Mouse (Mus musculus) layer of hippocampus, adult 18-20 months (tissue): ENCODE measurements around the gene Mn1. TPM values are rescaled to one million over a fixed set of nuclear protein-coding genes. Genes with fewer than 3 reads are reported as not detected.

Experiments used
- DNase-seq, 2 experiments: peaks; one replicate each; pipeline ENCODE4 v3.0.0; 2022; ENCODE audit warnings: low spot score in 2 of 2
- long read RNA-seq: library from polyadenylated mRNA; stranded (forward); transcript quantifications from one replicate; pipeline ENCODE4 v2.0.0, GENCODE M21; 2021
- total RNA-seq, 2 experiments: library from RNA; stranded (reverse); gene quantifications; 2 replicates each; pipeline ENCODE4 v1.2.3; 2021

The Mn1 gene
- total RNA-seq = 10 to 100 TPM; 39.1 to 41.8 TPM
- long read RNA-seq, full-length matches to known transcripts = 9 of 13 reads
- long read RNA-seq, partial matches to known transcripts = 0 of 13 reads
- long read RNA-seq, other reads (novel, unspliced or antisense) = 4 of 13 reads

GRCm38 (mm10) chr5:111416591-111417374 lies at the start of gene Mn1:
Gene Mn1 (plus strand): TSS chr5:111417362.
- peak; percentile 83 to 93 for DNase-seq

- no peak for DNase-seq
Observed at GRCm38 (mm10) chr5:111367937-111368517, 49.1 kb upstream of the Mn1 start.

GRCm38 (mm10) chr5:111368576-111368975 lies 48.6 kb upstream of the Mn1 start:
- DNase-seq = no peak

GRCm38 (mm10) chr5:111375616-111376015 lies 41.5 kb upstream of the Mn1 start:
- no peak for DNase-seq

- DNase-seq = peak in 1 of 2 experiments; percentile 37
Observed at GRCm38 (mm10) chr5:111376276-111377020, 40.7 kb upstream of the Mn1 start.

GRCm38 (mm10) chr5:111378126-111378993 lies 38.8 kb upstream of the Mn1 start:
- DNase-seq = no peak

GRCm38 (mm10) chr5:111383335-111383734 lies 33.8 kb upstream of the Mn1 start:
- DNase-seq = no peak

GRCm38 (mm10) chr5:111390911-111391310 lies 26.3 kb upstream of the Mn1 start:
- no peak for DNase-seq

GRCm38 (mm10) chr5:111391485-111391884 lies 25.7 kb upstream of the Mn1 start:
- no peak for DNase-seq

- no peak for DNase-seq
Observed at GRCm38 (mm10) chr5:111393346-111394197, 23.6 kb upstream of the Mn1 start.

GRCm38 (mm10) chr5:111394198-111395053 lies 22.7 kb upstream of the Mn1 start:
- DNase-seq = peak; percentile 51 to 81

- DNase-seq = no peak
Observed at GRCm38 (mm10) chr5:111395771-111396170, 21.4 kb upstream of the Mn1 start.

- no peak for DNase-seq
Observed at GRCm38 (mm10) chr5:111396199-111396598, 21.0 kb upstream of the Mn1 start.

- DNase-seq = no peak
Observed at GRCm38 (mm10) chr5:111398471-111398870, 18.7 kb upstream of the Mn1 start.

- DNase-seq = no peak
Observed at GRCm38 (mm10) chr5:111399271-111399670, 17.9 kb upstream of the Mn1 start.

- no peak for DNase-seq
Observed at GRCm38 (mm10) chr5:111401879-111402650, 15.1 kb upstream of the Mn1 start.

GRCm38 (mm10) chr5:111402651-111402996 lies 14.5 kb upstream of the Mn1 start:
- DNase-seq = no peak

GRCm38 (mm10) chr5:111404721-111405120 lies 12.4 kb upstream of the Mn1 start:
- DNase-seq = no peak
